Mouse (Mus musculus): Measurements from ENCODE around the gene Rhox3f.
"Not testable (repeated sequence)": the region's sequence is repeated elsewhere in the genome, so short reads cannot be mapped to it uniquely, and the experiment has no call there.

DNA sequence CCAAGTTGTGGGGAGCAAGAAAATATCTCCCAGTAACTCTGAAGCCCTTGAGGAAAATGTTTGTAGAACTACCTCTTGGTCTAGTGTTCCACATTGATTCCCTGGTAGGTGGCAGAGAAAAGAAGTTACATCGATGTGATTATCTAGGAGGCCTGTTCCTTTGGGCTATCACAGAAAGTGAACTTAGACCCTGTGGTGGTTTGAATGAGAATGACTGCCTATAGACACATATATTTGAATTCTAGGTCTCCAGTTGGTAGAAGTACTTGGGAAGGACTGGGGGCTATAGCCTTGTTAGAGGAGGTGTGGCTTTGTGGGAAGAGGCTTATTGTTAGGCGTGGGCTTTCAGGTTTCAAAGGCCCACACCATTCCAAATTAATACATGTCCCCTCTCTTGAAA, 47.7 kb downstream of the Rhox3f start, which contains the start of gene Rhox3g:
- not testable (repeated sequence) for TF ChIP-seq CTCF (IDR thresholded peaks at IDR 0.05; ENCODE audit: control insufficient read depth, insufficient read depth, insufficient read length); MYOD1 (IDR thresholded peaks at IDR 0.05; ENCODE audit: control insufficient read depth, insufficient read length, low read depth); MAX (IDR thresholded peaks at IDR 0.05)

All from C2C12 (cell line).